Mouse (Mus musculus): ENCODE measurements at regions not wholly inside any gene's neighbourhood (a gene's known extent, or its start where the extent isn't known, plus 50 kb on each side); places are given as distances from the start of the nearest gene placed in this dataset.

DNA sequence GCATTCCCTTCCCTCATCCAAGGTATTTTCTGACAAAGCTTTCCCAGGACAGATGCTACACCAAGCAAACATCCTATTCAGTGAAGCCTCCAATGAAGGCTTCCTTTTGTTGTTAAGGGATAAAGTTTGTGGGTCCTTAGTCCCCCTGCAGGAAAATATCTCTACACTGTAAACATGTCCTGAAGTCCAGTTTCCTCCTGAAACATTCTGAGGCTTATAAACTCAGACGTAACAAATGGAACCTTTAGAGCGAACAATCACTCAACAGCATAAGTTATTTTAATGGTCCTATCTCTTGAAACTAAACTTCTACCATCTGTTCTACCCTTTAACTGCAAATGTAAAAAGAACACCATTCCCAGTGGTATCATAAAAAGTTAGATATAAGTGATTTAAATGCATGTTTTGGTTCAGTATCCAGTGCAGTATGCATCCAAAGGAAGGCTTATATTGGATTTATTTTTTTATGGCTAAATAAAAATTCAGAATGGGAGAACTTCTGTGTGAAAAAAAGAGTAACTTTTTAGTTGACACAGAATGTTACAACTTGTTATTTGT is 115.1 kb upstream of the Tapt1 start:
- no peak for TF ChIP-seq CTCF (IDR thresholded peaks at IDR 0.05; ENCODE audit: insufficient read depth, low read length)
- TF ChIP-seq POLR2A (IDR thresholded peaks at IDR 0.05; ENCODE audit: borderline replicate concordance, extremely low read depth, low read depth, low read length): no peak
